Mouse (Mus musculus) testis, adult 2 months (tissue): Measurements from ENCODE around the gene Jak3.

Source experiments
- CTCF ChIP-seq: fragments of 200-500 bp; IDR thresholded peaks from 2 replicates; pipeline ENCODE4 v1.5.1; 2012; ENCODE audit warnings: low read depth, mild to moderate bottlenecking, inconsistent platforms, low read length, moderate library complexity; ENCODE audit not compliant: control insufficient read depth, insufficient read depth, insufficient replicate concordance
- POLR2A ChIP-seq: fragments of 200-500 bp; IDR thresholded peaks from 2 replicates; pipeline ENCODE4 v1.6.1; 2012; ENCODE audit warnings: low read depth, mild to moderate bottlenecking, inconsistent platforms, low read length, moderate library complexity; ENCODE audit not compliant: control insufficient read depth

GRCm38 (mm10) chr8:71670621-71671548, 5.2 kb upstream of the Jak3 start:
- TF ChIP-seq CTCF (no peak), POLR2A (no peak)
